Mouse (Mus musculus) limb, embryonic 14.5 days (tissue): ENCODE results near the gene Mtmr3. TPM values are rescaled to one million over a fixed set of nuclear protein-coding genes. Genes with fewer than 3 reads are reported as not detected.
"Not testable (repeated sequence)": the region's sequence is repeated elsewhere in the genome, so short reads cannot be mapped to it uniquely, and the experiment has no call there.

Experiments used
- ATAC-seq: fragments of 200-750 bp; cut with Nextera tagmentation; 2 replicates; pipeline ENCODE4 v1.8.0; 2017; ENCODE audit warnings: low read depth, moderate number of reproducible peaks, moderate TSS enrichment; ENCODE audit not compliant: low FRiP score
- DNase-seq: peaks from one replicate; pipeline ENCODE4 v3.0.0-alpha.2; 2015; ENCODE audit warnings: low spot score
- H3K27ac ChIP-seq: fragments of 300-500 bp; sonication (generic); replicated peaks from 2 replicates; pipeline ENCODE4 v1.5.1; 2014; ENCODE audit warnings: low read depth, mild to moderate bottlenecking, low read length, moderate library complexity, mixed read lengths
- H3K27me3 ChIP-seq: fragments of 300-500 bp; sonication (generic); 2 replicates; pipeline ENCODE4 v1.6.1; 2014; ENCODE audit warnings: low read length, mixed read lengths; ENCODE audit not compliant: control insufficient read depth, insufficient read depth
- H3K36me3 ChIP-seq: fragments of 300-500 bp; sonication (generic); 2 replicates; pipeline ENCODE4 v1.6.1; 2014; ENCODE audit warnings: mild to moderate bottlenecking, low read length, moderate library complexity, mixed read lengths; ENCODE audit not compliant: control insufficient read depth, insufficient read depth
- H3K4me1 ChIP-seq: fragments of 300-500 bp; sonication (generic); 2 replicates; pipeline ENCODE4 v1.6.1; 2014; ENCODE audit warnings: antibody characterized with exemption, low read length, mixed read lengths; ENCODE audit not compliant: control insufficient read depth, insufficient read depth
- H3K4me2 ChIP-seq: fragments of 300-500 bp; sonication (generic); replicated peaks from 2 replicates; pipeline ENCODE4 v1.6.1; 2014; ENCODE audit warnings: low read depth, mild to moderate bottlenecking, low read length, moderate library complexity; ENCODE audit not compliant: severe bottlenecking
- H3K4me3 ChIP-seq: fragments of 300-500 bp; sonication (generic); replicated peaks from 2 replicates; pipeline ENCODE4 v1.5.1; 2014; ENCODE audit warnings: low read length
- H3K9ac ChIP-seq: fragments of 300-500 bp; sonication (generic); 2 replicates; pipeline ENCODE4 v1.6.1; 2014; ENCODE audit warnings: mild to moderate bottlenecking, low read depth, low read length, moderate library complexity; ENCODE audit not compliant: severe bottlenecking
- H3K9me3 ChIP-seq: fragments of 300-500 bp; sonication (generic); 2 replicates; pipeline ENCODE4 v1.6.1; 2016; ENCODE audit warnings: low read length; ENCODE audit not compliant: control insufficient read depth
- POLR2A ChIP-seq: fragments of 200-500 bp; IDR thresholded peaks from 2 replicates; pipeline ENCODE4 v1.8.0; 2012; ENCODE audit warnings: inconsistent platforms, mild to moderate bottlenecking, moderate library complexity, borderline replicate concordance; ENCODE audit not compliant: insufficient read depth, insufficient read length; ENCODE audit errors: extremely low read depth
- WGBS: fragments of 180-500 bp; shearing (Covaris S2); extraction: QIAGEN DNeasy Blood & Tissue Kit; methylation state at CpG from one replicate; pipeline ENCODE4 v1.1.7; 2014; 5-methylcytosine and 5-hydroxymethylcytosine counted together
- polyA plus RNA-seq, 2 experiments: library from polyadenylated mRNA; depleted of rRNA in 1 of 2; stranded (reverse) in 1 of 2; unstranded in 1 of 2; fragments of >200 nt; fragmentation: Nextera tagmentation in 1 of 2; extraction: Ambion mirVana in 1 of 2; gene quantifications; 2 replicates each; pipeline versions ENCODE4 v1.2.1 to v1.2.3; 2012 to 2014

Mtmr3 gene
- polyA plus RNA-seq, 2 experiments, result 29.4 to 33.9 TPM

GRCm38 (mm10) chr11:4591811-4592210, 2.9 kb downstream of the Mtmr3 start:
- H3K9me3 ChIP-seq, result no peaks in the 10 kb centered on the region
- H3K36me3 ChIP-seq, result no peaks in the 10 kb centered on the region; the same call in 1 of the 2 replicates
- WGBS, result 83% methylated on average over 4 of the region's 4 CpGs
- DNase-seq (no peak), ATAC-seq (no peak)
- H3K4me3 ChIP-seq, result no peak overlapping the region
- H3K9ac ChIP-seq, result no peak overlapping the region
- H3K27me3 ChIP-seq, result no peaks in the 10 kb centered on the region
- TF ChIP-seq POLR2A, result no peak
- no peak overlapping the region for H3K4me2 ChIP-seq
- H3K27ac ChIP-seq, result no peak overlapping the region
- peaks cover 10% of the 10 kb centered on the region for H3K4me1 ChIP-seq

- DNase-seq (peak; percentile 86), ATAC-seq (no peak)
- no peak for TF ChIP-seq POLR2A
- H3K9ac ChIP-seq, result no peak overlapping the region
- no peak overlapping the region for H3K4me2 ChIP-seq
- H3K36me3 ChIP-seq, result no peaks in the 10 kb centered on the region
- H3K4me1 ChIP-seq, result 0 out of 2 replicates have a peak, but pooled peaks cover 5% of the 10 kb centered on the region
- WGBS, result 69% methylated on average over 2 of the region's 2 CpGs
- H3K27me3 ChIP-seq, result no peaks in the 10 kb centered on the region
- H3K27ac ChIP-seq, result no peak overlapping the region
- no peaks in the 10 kb centered on the region for H3K9me3 ChIP-seq
- no peak overlapping the region for H3K4me3 ChIP-seq
These were observed 16.0 kb downstream of the Mtmr3 start for GRCm38 (mm10) chr11:4578682-4579081.

- ATAC-seq, result no peak
These were observed 17.6 kb downstream of the Mtmr3 start for GRCm38 (mm10) chr11:4577079-4577478.

GRCm38 (mm10) chr11:4576090-4576732, 18.5 kb downstream of the Mtmr3 start:
- H3K27ac ChIP-seq, H3K4me2 ChIP-seq, H3K4me1 ChIP-seq, H3K27me3 ChIP-seq, DNase-seq, H3K9me3 ChIP-seq, H3K9ac ChIP-seq, H3K36me3 ChIP-seq, ATAC-seq, H3K4me3 ChIP-seq: not testable (repeated sequence)
- 89% methylated on average over 2 of the region's 2 CpGs for WGBS

More at GRCm38 (mm10) chr11:4577079-4577478, 17.6 kb downstream of the Mtmr3 start:
- Histone ChIP-seq H3K27ac (no peak overlapping the region), H3K9me3 (no peaks in the 10 kb centered on the region), H3K4me1 (0 out of 2 replicates have a peak, but pooled peaks cover 5% of the 10 kb centered on the region), H3K4me3 (no peak overlapping the region), H3K9ac (no peak overlapping the region), H3K27me3 (no peaks in the 10 kb centered on the region), H3K4me2 (no peak overlapping the region), H3K36me3 (no peaks in the 10 kb centered on the region)
- no peak for DNase-seq
- TF ChIP-seq POLR2A, result no peak
- WGBS, result 91% methylated on average over 2 of the region's 2 CpGs

GRCm38 (mm10) chr11:4571491-4571901, 23.2 kb downstream of the Mtmr3 start:
- Histone ChIP-seq H3K4me2 (no peak overlapping the region), H3K4me3 (no peak overlapping the region), H3K9me3 (no peaks in the 10 kb centered on the region), H3K9ac (no peak overlapping the region), H3K4me1 (0 out of 2 replicates have a peak, but pooled peaks cover 5% of the 10 kb centered on the region), H3K27me3 (no peaks in the 10 kb centered on the region), H3K36me3 (no peaks in the 10 kb centered on the region), H3K27ac (0 out of 2 replicates have a peak overlapping the region, but pooled peaks have one; percentile 5)
- no peak for TF ChIP-seq POLR2A
- no peak for ATAC-seq
- whole genome bisulfite sequencing, result 74% methylated on average over 4 of the region's 4 CpGs
- DNase-seq, result no peak
